Mouse (Mus musculus): Measurements from ENCODE around the gene Tnk1. TPM values are rescaled to one million over a fixed set of nuclear protein-coding genes. Genes with fewer than 3 reads are reported as not detected.
"Not testable (repeated sequence)": the region's sequence is repeated elsewhere in the genome, so short reads cannot be mapped to it uniquely, and the experiment has no call there.

Tnk1 gene
- polyA plus RNA-seq, 1 experiment = 1.2 TPM

- WGBS = 93% methylated on average over 2 of the region's 2 CpGs
- DNase-seq (ENCODE audit: low read depth in 1 of 2, low spot score in 2 of 2) = no peak
- TF ChIP-seq POLR2A (IDR thresholded peaks at IDR 0.05; ENCODE audit: low read depth, low read length) = no peak
- no peak for TF ChIP-seq CTCF (IDR thresholded peaks at IDR 0.05; ENCODE audit: extremely low read depth, insufficient read depth, insufficient read length, insufficient replicate concordance)
- no peaks in the 10 kb centered on the region for H3K36me3 ChIP-seq (ENCODE audit: control insufficient read depth, insufficient read depth, low read length)
- H3K27me3 ChIP-seq (ENCODE audit: control insufficient read depth, insufficient read depth, low read length) = no peaks in the 10 kb centered on the region
- no peak overlapping the region for H3K4me3 ChIP-seq (ENCODE audit: extremely low read depth, insufficient read depth, insufficient read length)
- H3K4me1 ChIP-seq (ENCODE audit: control insufficient read depth, insufficient read depth, insufficient read length) = no peaks in the 10 kb centered on the region
- H3K27ac ChIP-seq (ENCODE audit: insufficient read depth, low read length) = no peak overlapping the region
Measured at GRCm38 (mm10) chr11:69870289-69871069, 11.9 kb upstream of the Tnk1 start.

- 82% methylated on average over 9 of the region's 9 CpGs for WGBS
- H3K4me3 ChIP-seq (ENCODE audit: extremely low read depth, insufficient read depth, insufficient read length) = no peak overlapping the region
- H3K4me1 ChIP-seq (ENCODE audit: control insufficient read depth, insufficient read depth, insufficient read length) = no peaks in the 10 kb centered on the region
- no peaks in the 10 kb centered on the region for H3K27me3 ChIP-seq (ENCODE audit: control insufficient read depth, insufficient read depth, low read length)
- H3K36me3 ChIP-seq (ENCODE audit: control insufficient read depth, insufficient read depth, low read length) = no peaks in the 10 kb centered on the region
- no peak overlapping the region for H3K27ac ChIP-seq (ENCODE audit: insufficient read depth, low read length)
- DNase-seq (ENCODE audit: low read depth in 1 of 2, low spot score in 2 of 2) = no peak
- TF ChIP-seq POLR2A (IDR thresholded peaks at IDR 0.05; ENCODE audit: low read depth, low read length) = no peak
- no peak for TF ChIP-seq CTCF (IDR thresholded peaks at IDR 0.05; ENCODE audit: extremely low read depth, insufficient read depth, insufficient read length, insufficient replicate concordance)
Measured at GRCm38 (mm10) chr11:69867335-69867734, 8.8 kb upstream of the Tnk1 start.

GRCm38 (mm10) chr11:69865561-69865960, 7.0 kb upstream of the Tnk1 start:
- Histone ChIP-seq H3K27ac (ENCODE audit: insufficient read depth, low read length) (no peak overlapping the region), H3K4me1 (ENCODE audit: control insufficient read depth, insufficient read depth, insufficient read length) (no peaks in the 10 kb centered on the region), H3K36me3 (ENCODE audit: control insufficient read depth, insufficient read depth, low read length) (no peaks in the 10 kb centered on the region), H3K27me3 (ENCODE audit: control insufficient read depth, insufficient read depth, low read length) (no peaks in the 10 kb centered on the region), H3K4me3 (ENCODE audit: extremely low read depth, insufficient read depth, insufficient read length) (no peak overlapping the region)
- no peak for TF ChIP-seq CTCF (IDR thresholded peaks at IDR 0.05; ENCODE audit: extremely low read depth, insufficient read depth, insufficient read length, insufficient replicate concordance)
- TF ChIP-seq POLR2A (IDR thresholded peaks at IDR 0.05; ENCODE audit: low read depth, low read length) = no peak
- 92% methylated on average over 9 of the region's 9 CpGs for WGBS
- no peak for DNase-seq (ENCODE audit: low read depth in 1 of 2, low spot score in 2 of 2)

DNA sequence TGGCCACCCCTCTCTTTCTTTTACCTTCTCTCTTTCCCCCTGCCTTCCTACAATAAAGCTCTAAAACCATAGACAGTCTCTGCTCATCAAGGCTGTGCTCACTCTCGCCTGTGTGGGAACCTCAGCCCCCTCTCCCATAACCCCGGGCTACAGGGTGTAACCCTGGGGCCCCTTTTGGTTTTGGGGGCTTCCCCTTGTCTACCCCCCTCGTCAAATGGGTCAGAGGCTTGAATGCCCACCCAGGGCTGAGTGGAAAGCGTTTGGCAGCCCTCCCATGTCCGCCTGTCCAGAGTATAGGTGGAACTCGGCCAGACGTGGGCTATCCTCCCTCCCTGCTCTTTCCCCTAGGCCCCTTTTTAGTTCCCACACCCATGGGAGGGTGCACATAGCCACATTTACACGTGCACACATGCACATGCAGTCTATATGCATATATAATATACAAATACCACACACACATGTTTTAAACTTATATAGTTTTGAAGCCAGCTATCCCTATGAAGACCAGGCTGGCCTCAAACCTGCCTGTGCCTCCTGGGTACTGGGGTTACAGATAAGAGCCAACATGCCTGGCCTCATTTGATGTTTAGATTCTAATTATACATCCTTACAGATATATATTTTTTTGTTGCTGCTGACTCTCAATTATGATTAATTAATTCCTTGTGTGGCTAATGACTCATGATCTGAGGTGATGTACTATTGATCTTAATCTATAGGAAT, 5.8 kb upstream of the Tnk1 start:
- no peak for TF ChIP-seq POLR2A (IDR thresholded peaks at IDR 0.05; ENCODE audit: low read depth, low read length)
- TF ChIP-seq CTCF (IDR thresholded peaks at IDR 0.05; ENCODE audit: extremely low read depth, insufficient read depth, insufficient read length, insufficient replicate concordance) = no peak
- Histone ChIP-seq H3K27ac (ENCODE audit: insufficient read depth, low read length) (no peak overlapping the region), H3K36me3 (ENCODE audit: control insufficient read depth, insufficient read depth, low read length) (no peaks in the 10 kb centered on the region), H3K4me1 (ENCODE audit: control insufficient read depth, insufficient read depth, insufficient read length) (no peaks in the 10 kb centered on the region), H3K27me3 (ENCODE audit: control insufficient read depth, insufficient read depth, low read length) (no peaks in the 10 kb centered on the region), H3K4me3 (ENCODE audit: extremely low read depth, insufficient read depth, insufficient read length) (no peak overlapping the region)
- no peak for DNase-seq (ENCODE audit: low read depth in 1 of 2, low spot score in 2 of 2)
- 50% methylated on average over 8 of the region's 8 CpGs for WGBS

GRCm38 (mm10) chr11:69863729-69864128, 5.2 kb upstream of the Tnk1 start:
- not testable (repeated sequence) for H3K27me3 ChIP-seq (ENCODE audit: control insufficient read depth, insufficient read depth, low read length); H3K4me1 ChIP-seq (ENCODE audit: control insufficient read depth, insufficient read depth, insufficient read length); DNase-seq (ENCODE audit: low read depth in 1 of 2, low spot score in 2 of 2); H3K4me3 ChIP-seq (ENCODE audit: extremely low read depth, insufficient read depth, insufficient read length); H3K27ac ChIP-seq (ENCODE audit: insufficient read depth, low read length); H3K36me3 ChIP-seq (ENCODE audit: control insufficient read depth, insufficient read depth, low read length)
- WGBS = 95% methylated on average over 3 of the region's 3 CpGs

DNA sequence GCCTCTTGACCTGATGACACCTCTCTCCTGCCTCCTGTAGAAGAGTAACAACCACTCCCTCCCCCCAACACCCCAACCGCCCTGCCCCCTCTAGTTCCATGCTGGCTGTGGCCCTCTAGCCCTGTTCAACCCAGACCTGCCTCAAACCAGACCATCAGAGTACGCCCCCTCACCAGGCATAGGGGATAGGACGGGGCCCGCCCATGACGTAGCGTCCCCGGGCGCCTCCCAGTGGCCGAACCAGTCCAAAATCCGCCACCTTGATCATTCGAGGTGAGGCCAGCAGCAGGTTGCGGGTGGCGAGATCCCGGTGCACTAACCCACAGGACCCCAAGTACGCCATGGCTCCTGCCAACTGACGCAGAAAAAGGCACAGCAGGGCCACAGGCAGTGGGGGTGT, 3.2 kb downstream of the Tnk1 start:
- WGBS = 24% methylated on average over 16 of the region's 16 CpGs
- no peak for TF ChIP-seq POLR2A (IDR thresholded peaks at IDR 0.05; ENCODE audit: low read depth, low read length)
- TF ChIP-seq CTCF (IDR thresholded peaks at IDR 0.05; ENCODE audit: extremely low read depth, insufficient read depth, insufficient read length, insufficient replicate concordance) = peak; percentile 50; the same call in 1 of the 2 replicates
- peak in 1 of 2 experiments; percentile 55 for DNase-seq (ENCODE audit: low read depth in 1 of 2, low spot score in 2 of 2)

DNA sequence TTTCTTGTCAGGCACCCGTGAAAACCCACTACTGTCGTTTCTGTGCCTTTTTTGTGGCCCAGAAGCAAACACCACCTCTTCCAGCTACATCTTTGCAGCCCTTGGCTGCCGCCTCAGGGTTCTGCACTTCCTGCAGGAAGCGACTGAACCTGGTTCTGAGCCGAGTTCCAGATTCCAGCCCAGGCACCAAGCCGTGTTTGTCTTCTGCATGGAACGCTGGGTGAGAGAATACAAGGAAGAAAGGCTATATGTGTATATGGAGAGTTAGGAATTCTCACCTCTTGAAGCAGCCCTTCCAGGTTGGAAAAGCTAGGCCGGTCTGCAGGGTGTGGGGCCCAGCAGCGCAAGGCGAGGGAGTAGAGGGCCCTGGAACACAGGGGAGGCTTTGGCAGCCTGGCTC, 3.9 kb downstream of the Tnk1 start:
- no peak for DNase-seq (ENCODE audit: low read depth in 1 of 2, low spot score in 2 of 2)
- peak overlapping the region; percentile 35; the same call in 1 of the 2 replicates for H3K27ac ChIP-seq (ENCODE audit: insufficient read depth, low read length)
- peaks cover 7% of the 10 kb centered on the region; the same call in 1 of the 2 replicates for H3K4me1 ChIP-seq (ENCODE audit: control insufficient read depth, insufficient read depth, insufficient read length)
- H3K27me3 ChIP-seq (ENCODE audit: control insufficient read depth, insufficient read depth, low read length) = no peaks in the 10 kb centered on the region
- whole genome bisulfite sequencing = 57% methylated on average over 10 of the region's 10 CpGs
- TF ChIP-seq POLR2A (IDR thresholded peaks at IDR 0.05; ENCODE audit: low read depth, low read length) (no peak), CTCF (IDR thresholded peaks at IDR 0.05; ENCODE audit: extremely low read depth, insufficient read depth, insufficient read length, insufficient replicate concordance) (no peak)
- H3K4me3 ChIP-seq (ENCODE audit: extremely low read depth, insufficient read depth, insufficient read length) = no peak overlapping the region
- no peaks in the 10 kb centered on the region for H3K36me3 ChIP-seq (ENCODE audit: control insufficient read depth, insufficient read depth, low read length)

More for the DNA sequence above, 3.2 kb downstream of the Tnk1 start:
- H3K36me3 ChIP-seq (ENCODE audit: control insufficient read depth, insufficient read depth, low read length) = no peaks in the 10 kb centered on the region
- no peak overlapping the region for H3K27ac ChIP-seq (ENCODE audit: insufficient read depth, low read length)
- peaks cover 5% of the 10 kb centered on the region; the same call in 1 of the 2 replicates for H3K4me1 ChIP-seq (ENCODE audit: control insufficient read depth, insufficient read depth, insufficient read length)
- H3K27me3 ChIP-seq (ENCODE audit: control insufficient read depth, insufficient read depth, low read length) = no peaks in the 10 kb centered on the region
- no peak overlapping the region for H3K4me3 ChIP-seq (ENCODE audit: extremely low read depth, insufficient read depth, insufficient read length)
